ENCODE assay signal across 28 mouse cellular contexts in genomic region chr5:88370578-88371232, GRCm38 (mm10). TPM values are rescaled to one million over a fixed set of nuclear protein-coding genes. Genes with fewer than 3 reads are reported as not detected.
DNase-seq lines count a peak whose midpoint lies in the region; ATAC-seq and TF ChIP-seq lines count a peak whose summit lies in the region.
"Had no signal": no experiment of that assay in that cellular context is flagged by ENCODE, and none has a peak within 500 bp of the region (broad histone marks: within the 10 kb centered on the region; RNA-seq: fewer than 3 reads in every experiment).

No protein-coding gene starts in this region.

- no peak for TF ChIP-seq EP300 in heart, adult 2 months (IDR thresholded peaks at IDR 0.05; ENCODE audit: insufficient read depth, low read depth, low read length)
- TF ChIP-seq EP300 in liver, postnatal 0 days (IDR thresholded peaks at IDR 0.05; ENCODE audit: low read depth), result no peak

- no peaks in the 10 kb centered on the region for H3K27me3 ChIP-seq in heart, adult 2 months (ENCODE audit: control insufficient read depth, insufficient read depth, low read length)
- no peaks in the 10 kb centered on the region for H3K27me3 ChIP-seq in intestine, embryonic 14.5 days (replicated peaks; ENCODE audit: control insufficient read depth, insufficient read depth, low read length)
- H3K27me3 ChIP-seq in liver, postnatal 0 days (ENCODE audit: insufficient read depth, low read length), result no peaks in the 10 kb centered on the region
- H3K27me3 ChIP-seq: forebrain, embryonic 13.5 days; limb, embryonic 12.5 days; lung, embryonic 15.5 days; neural tube, embryonic 15.5 days had no signal

- no peak for TF ChIP-seq POLR2A in heart, adult 2 months (IDR thresholded peaks at IDR 0.05; ENCODE audit: insufficient read depth, low read depth, low read length)

- peak; percentile 87 for ATAC-seq in intestine, embryonic 14.5 days (replicated peaks; ENCODE audit: low FRiP score, low TSS enrichment, low read depth)
- peak; percentile 73; the same call in 1 of the 2 replicates for ATAC-seq in liver, postnatal 0 days
- no peak for ATAC-seq in megakaryocyte, adult 5-6 weeks (ENCODE audit: poor library complexity, severe bottlenecking)
- ATAC-seq: forebrain, embryonic 13.5 days had no signal

- H3K36me3 ChIP-seq in heart, adult 2 months (ENCODE audit: control insufficient read depth, insufficient read depth, low read length), result no peaks in the 10 kb centered on the region
- H3K36me3 ChIP-seq in intestine, embryonic 14.5 days (ENCODE audit: control insufficient read depth, insufficient read depth, low read length), result no peaks in the 10 kb centered on the region
- H3K36me3 ChIP-seq in liver, postnatal 0 days (replicated peaks; ENCODE audit: insufficient read depth, low read length), result no peaks in the 10 kb centered on the region
- H3K36me3 ChIP-seq: embryonic facial prominence, embryonic 10.5 days; limb, embryonic 12.5 days; lung, embryonic 15.5 days; neural tube, embryonic 15.5 days had no signal

- peak; percentile 31 for DNase-seq in heart, adult 11 months
- DNase-seq in heart, adult 2 months, result no peak
- DNase-seq in 416B (ENCODE audit: low read depth), result peak; percentile 43
- no peak for DNase-seq in intestine, embryonic 14.5 days (ENCODE audit: low spot score)
- no peak for DNase-seq in liver, postnatal 0 days
- DNase-seq in adrenal gland, postnatal 36 days, result no peak
- DNase-seq in thymus, postnatal 10 days (ENCODE audit: low spot score in 2 of 2), result no peak
- DNase-seq: cerebellum, adult 9-10 months; gastrocnemius, postnatal 10 days; heart, adult 18-20 months; midbrain, embryonic 14.5 days had no signal

- H3K9ac ChIP-seq in heart, adult 2 months (ENCODE audit: low read depth, low read length), result no peak overlapping the region
- H3K9ac ChIP-seq in intestine, embryonic 14.5 days (ENCODE audit: low read length), result no peak overlapping the region
- H3K9ac ChIP-seq in liver, postnatal 0 days (replicated peaks), result no peak overlapping the region
- H3K9ac ChIP-seq: forebrain, embryonic 13.5 days; limb, embryonic 12.5 days; lung, embryonic 15.5 days; neural tube, embryonic 15.5 days had no signal

- H3K4me1 ChIP-seq in heart, adult 2 months (ENCODE audit: control insufficient read depth, insufficient read depth, low read length), result no peaks in the 10 kb centered on the region
- no peaks in the 10 kb centered on the region for H3K4me1 ChIP-seq in intestine, embryonic 14.5 days (replicated peaks; ENCODE audit: control insufficient read depth, insufficient read depth, low read length)
- H3K4me1 ChIP-seq in liver, postnatal 0 days (ENCODE audit: insufficient read depth), result no peaks in the 10 kb centered on the region
- H3K4me1 ChIP-seq: embryonic facial prominence, embryonic 10.5 days; forebrain, embryonic 13.5 days; limb, embryonic 12.5 days; lung, embryonic 15.5 days; neural tube, embryonic 15.5 days had no signal

- no peak overlapping the region for H3K4me3 ChIP-seq in heart, adult 2 months
- H3K4me3 ChIP-seq in intestine, embryonic 14.5 days (ENCODE audit: low read depth, low read length), result no peak overlapping the region
- H3K4me3 ChIP-seq in liver, postnatal 0 days (ENCODE audit: low read depth, low read length), result no peak overlapping the region
- H3K4me3 ChIP-seq: embryonic facial prominence, embryonic 10.5 days; forebrain, embryonic 13.5 days; limb, embryonic 12.5 days; lung, embryonic 15.5 days; neural tube, embryonic 15.5 days had no signal

- 40% methylated on average over 6 of the region's 6 CpGs for WGBS in heart, adult 2 months
- 50% methylated on average over 6 of the region's 6 CpGs for WGBS in intestine, embryonic 14.5 days
- 65% methylated on average over 6 of the region's 6 CpGs for WGBS in liver, postnatal 0 days (ENCODE audit: insufficient replicate concordance)

- no peaks in the 10 kb centered on the region for H3K79me2 ChIP-seq in heart, adult 2 months (replicated peaks; ENCODE audit: control insufficient read depth, insufficient read depth, low read length)

- intact Hi-C loops in heart, adult 2 months (cut with DNase I), result no loop called here

- TF ChIP-seq CTCF in heart, adult 2 months (IDR thresholded peaks at IDR 0.05), result no peak
- no peak for TF ChIP-seq CTCF in liver, postnatal 0 days (IDR thresholded peaks at IDR 0.05; ENCODE audit: low read depth)

- no peaks in the 10 kb centered on the region for H3K9me3 ChIP-seq in intestine, embryonic 14.5 days (ENCODE audit: control insufficient read depth, low read length)
- H3K9me3 ChIP-seq in liver, postnatal 0 days (ENCODE audit: low read length), result no peaks in the 10 kb centered on the region
- H3K9me3 ChIP-seq: embryonic facial prominence, embryonic 10.5 days; forebrain, embryonic 13.5 days; limb, embryonic 12.5 days; lung, embryonic 15.5 days; neural tube, embryonic 15.5 days had no signal

- no peak overlapping the region for H3K4me2 ChIP-seq in intestine, embryonic 14.5 days (ENCODE audit: low read length)
- no peak overlapping the region for H3K4me2 ChIP-seq in liver, postnatal 0 days (ENCODE audit: low read depth, low read length)
- H3K4me2 ChIP-seq: forebrain, embryonic 13.5 days; limb, embryonic 12.5 days; lung, embryonic 15.5 days; neural tube, embryonic 15.5 days had no signal

- H3K27ac ChIP-seq in heart, adult 2 months, result no peak overlapping the region
- no peak overlapping the region for H3K27ac ChIP-seq in intestine, embryonic 14.5 days (ENCODE audit: low read depth)
- H3K27ac ChIP-seq in liver, postnatal 0 days (ENCODE audit: low read depth), result no peak overlapping the region
- H3K27ac ChIP-seq: embryonic facial prominence, embryonic 10.5 days; forebrain, embryonic 13.5 days; limb, embryonic 12.5 days; lung, embryonic 15.5 days; macrophage; neural tube, embryonic 15.5 days had no signal

RNA-seq across cellular contexts. Expression of gene Amtn, which starts 5.2 kb away (rescaled TPM):
- not detected for total RNA-seq in heart, adult 2 months (2021)
- 0.31 and 0.44 TPM in 2 replicates for polyA plus RNA-seq in heart, adult 2 months (2012; rRNA removed)
- not detected in 2 replicates for polyA plus RNA-seq in intestine, embryonic 14.5 days (2014; fragmentation: Nextera tagmentation; extraction: Ambion mirVana)
- not detected in 2 replicates for polyA plus RNA-seq in liver, postnatal 0 days (2015; fragmentation: Nextera tagmentation; extraction: Ambion mirVana)
- total RNA-seq in adrenal gland, postnatal 36 days (2021), result not detected
- not detected in 2 replicates for total RNA-seq in megakaryocyte, adult 5-6 weeks (2015)
- total RNA-seq in megakaryocyte, adult 5-6 weeks (2017), result not detected in 2 replicates
- total RNA-seq: adrenal gland, adult 18-20 months; common myeloid progenitor, adult 5-6 weeks; heart, adult 18-20 months; hematopoietic stem cell, adult 5-6 weeks; layer of hippocampus, postnatal 10 days; left cerebral cortex, adult 8-10 months had no signal
- polyA plus RNA-seq: embryonic facial prominence, embryonic 10.5 days; forebrain, embryonic 13.5 days; frontal cortex, adult 2 months; heart, embryonic 16.5 days; kidney, embryonic 14.5 days; large intestine, adult 2 months; limb, embryonic 12.5 days; lung, embryonic 15.5 days; macrophage; midbrain, embryonic 14.5 days; neural tube, embryonic 15.5 days had no signal

RNA-seq across cellular contexts. Expression of gene Prol1, which starts 53.6 kb away (rescaled TPM):
- total RNA-seq in heart, adult 2 months (2021), result not detected
- not detected in 2 replicates for polyA plus RNA-seq in heart, adult 2 months (2012; rRNA removed)
- not detected in 2 replicates for polyA plus RNA-seq in intestine, embryonic 14.5 days (2014; fragmentation: Nextera tagmentation; extraction: Ambion mirVana)
- polyA plus RNA-seq in liver, postnatal 0 days (2015; fragmentation: Nextera tagmentation; extraction: Ambion mirVana), result not detected in 2 replicates
- not detected for total RNA-seq in adrenal gland, postnatal 36 days (2021)
- not detected in 2 replicates for total RNA-seq in megakaryocyte, adult 5-6 weeks (2015)
- not detected in 2 replicates for total RNA-seq in megakaryocyte, adult 5-6 weeks (2017)
- total RNA-seq: adrenal gland, adult 18-20 months; common myeloid progenitor, adult 5-6 weeks; gastrocnemius, postnatal 10 days; heart, adult 18-20 months; hematopoietic stem cell, adult 5-6 weeks; layer of hippocampus, postnatal 10 days; left cerebral cortex, adult 8-10 months had no signal
- polyA plus RNA-seq: embryonic facial prominence, embryonic 10.5 days; forebrain, embryonic 13.5 days; frontal cortex, adult 2 months; heart, embryonic 16.5 days; kidney, embryonic 14.5 days; large intestine, adult 2 months; limb, embryonic 12.5 days; lung, embryonic 15.5 days; macrophage; midbrain, embryonic 14.5 days; neural tube, embryonic 15.5 days; thymus, postnatal 0 days had no signal

Comparison
In these comparisons a context has a peak if more than half of its experiments do, and no peak if none do; other contexts are left out.
1. DNase-seq: peak in heart, adult 11 months (single experiment) and 416B (single experiment); none in heart, adult 2 months (0 of 2), intestine, embryonic 14.5 days (single experiment), liver, postnatal 0 days (single experiment), adrenal gland, postnatal 36 days (0 of 2) and thymus, postnatal 10 days (0 of 2).